Mouse (Mus musculus) midbrain, embryonic 11.5 days (tissue): ENCODE measurements around the gene Slc6a2. TPM values are rescaled to one million over a fixed set of nuclear protein-coding genes. Genes with fewer than 3 reads are reported as not detected.

ENCODE experiments used
- ATAC-seq: fragments of 200-750 bp; cut with Nextera tagmentation; 2 replicates; pipeline ENCODE4 v1.8.0; 2017; ENCODE audit warnings: moderate TSS enrichment, moderate library complexity; ENCODE audit not compliant: low FRiP score
- DNase-seq: peaks from one replicate; pipeline ENCODE4 v3.0.0; 2015; ENCODE audit warnings: low spot score; ENCODE audit errors: missing footprints
- H3K27ac ChIP-seq: fragments of 300-500 bp; sonication (generic); 2 replicates; pipeline ENCODE4 v1.5.1; 2014; ENCODE audit warnings: low read depth, low read length
- H3K27me3 ChIP-seq: fragments of 300-500 bp; sonication (generic); 2 replicates; pipeline ENCODE4 v1.6.1; 2014; ENCODE audit warnings: mild to moderate bottlenecking, low read length, moderate library complexity, mixed read lengths; ENCODE audit not compliant: control insufficient read depth, insufficient read depth
- H3K36me3 ChIP-seq: fragments of 300-500 bp; sonication (generic); 2 replicates; pipeline ENCODE4 v1.6.1; 2014; ENCODE audit warnings: mild to moderate bottlenecking, low read length, moderate library complexity, mixed read lengths; ENCODE audit not compliant: control insufficient read depth, insufficient read depth
- H3K4me1 ChIP-seq: fragments of 300-500 bp; sonication (generic); 2 replicates; pipeline ENCODE4 v1.6.1; 2014; ENCODE audit warnings: low read length; ENCODE audit not compliant: control insufficient read depth, insufficient read depth
- H3K4me2 ChIP-seq: fragments of 300-500 bp; sonication (generic); 2 replicates; pipeline ENCODE4 v1.6.1; 2014; ENCODE audit warnings: mild to moderate bottlenecking, moderate library complexity
- H3K4me3 ChIP-seq: fragments of 300-500 bp; sonication (generic); 2 replicates; pipeline ENCODE4 v1.5.1; 2014; ENCODE audit warnings: low read depth, low read length
- H3K9ac ChIP-seq: fragments of 300-500 bp; sonication (generic); 2 replicates; pipeline ENCODE4 v1.6.1; 2014; ENCODE audit warnings: low read length
- H3K9me3 ChIP-seq: fragments of 300-500 bp; sonication (generic); 2 replicates; pipeline ENCODE4 v1.6.1; 2016; ENCODE audit warnings: low read length; ENCODE audit not compliant: control insufficient read depth
- WGBS: fragments of 180-500 bp; shearing (Covaris S2); extraction: QIAGEN DNeasy Blood & Tissue Kit; methylation state at CpG from one replicate; pipeline ENCODE4 v1.1.7; 2014; 5-methylcytosine and 5-hydroxymethylcytosine counted together
- microRNA-seq: library from miRNA; unstranded; fragments of <30 nt; microRNA quantifications from one replicate; pipeline ENCODE4, GENCODE M21; 2017
- polyA plus RNA-seq: library from polyadenylated mRNA; unstranded; fragments of >200 nt; fragmentation: Nextera tagmentation; extraction: Ambion mirVana; gene quantifications from 2 replicates; pipeline ENCODE4 v1.2.1, GENCODE M21; 2014

Slc6a2 gene
- polyA plus RNA-seq, 1 experiment from 2014 or later = not detected

DNA sequence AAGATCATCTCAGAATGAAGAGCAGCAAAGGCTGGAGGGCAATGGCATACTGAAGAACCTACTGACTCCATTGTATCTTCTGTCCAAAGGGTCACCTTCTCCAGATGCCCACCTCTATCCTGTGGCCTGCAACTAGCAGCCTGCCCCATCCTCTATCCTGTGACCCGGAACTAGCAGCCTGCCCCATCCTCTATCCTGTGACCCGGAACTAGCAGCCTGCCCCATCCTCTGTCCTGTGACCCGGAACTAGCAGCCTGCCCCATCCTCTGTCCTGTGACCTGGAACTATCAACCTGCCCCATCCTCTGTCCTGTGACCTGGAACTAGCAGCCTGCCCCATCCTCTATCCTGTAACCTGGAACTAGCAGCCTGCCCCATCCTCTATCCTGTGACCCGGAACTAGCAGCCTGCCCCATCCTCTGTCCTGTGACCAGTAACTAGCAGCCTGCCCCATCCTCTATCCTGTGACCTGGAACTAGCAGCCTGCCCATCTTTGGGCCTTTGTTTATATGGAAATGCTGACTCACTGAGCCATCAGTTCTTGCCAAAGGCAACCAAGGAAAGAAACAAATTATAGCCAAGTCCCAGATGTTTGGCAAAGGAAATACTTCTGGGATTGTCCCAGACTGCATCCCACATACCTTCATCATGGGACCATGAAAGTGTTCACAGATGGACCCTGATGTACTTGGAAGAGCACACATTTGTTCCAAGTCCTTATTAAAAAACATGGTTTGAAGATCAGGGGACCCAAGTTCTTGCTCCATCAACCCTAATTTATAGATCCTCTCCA, 81.1 kb downstream of the Slc6a2 start:
- Histone ChIP-seq H3K9ac (no peak overlapping the region), H3K27ac (no peak overlapping the region), H3K4me2 (no peak overlapping the region), H3K4me3 (no peak overlapping the region), H3K4me1 (peaks cover 4% of the 10 kb centered on the region; the same call in 1 of the 2 replicates), H3K36me3 (no peaks in the 10 kb centered on the region), H3K9me3 (no peaks in the 10 kb centered on the region), H3K27me3 (no peaks in the 10 kb centered on the region)
- DNase-seq = no peak
- no peak for ATAC-seq
- WGBS = 85% methylated on average over 4 of the region's 4 CpGs

DNA sequence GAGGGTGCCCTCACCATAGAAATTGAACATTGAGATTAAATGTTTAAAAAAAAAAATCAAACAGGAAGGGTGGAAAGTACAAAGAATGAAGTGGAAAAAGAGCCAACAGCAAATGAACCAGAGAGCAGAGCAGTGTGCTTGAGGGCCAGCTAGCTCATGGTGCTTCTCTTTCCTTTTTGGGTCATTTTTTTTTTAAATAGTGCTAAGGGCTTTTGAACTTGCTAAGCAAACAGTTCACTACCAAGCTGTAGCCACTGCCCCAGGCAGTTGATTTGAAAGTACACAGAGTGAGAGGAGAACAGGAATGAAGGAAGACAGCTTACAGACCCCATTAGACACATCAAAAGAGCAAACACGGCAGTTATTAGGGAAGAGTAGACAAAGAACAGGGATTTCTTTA, 83.2 kb downstream of the Slc6a2 start:
- Histone ChIP-seq H3K4me2 (no peak overlapping the region), H3K36me3 (no peaks in the 10 kb centered on the region), H3K9me3 (no peaks in the 10 kb centered on the region), H3K27me3 (no peaks in the 10 kb centered on the region), H3K4me1 (peaks cover 4% of the 10 kb centered on the region; the same call in 1 of the 2 replicates), H3K27ac (no peak overlapping the region), H3K9ac (no peak overlapping the region), H3K4me3 (no peak overlapping the region)
- WGBS = 55% methylated on average over 1 of the region's 1 CpGs
- DNase-seq (no peak), ATAC-seq (no peak)

- H3K4me3 ChIP-seq = no peak within 1 kb of the TSS
- no peaks in the 10 kb centered on the region for H3K27me3 ChIP-seq
- H3K4me1 ChIP-seq = no peaks in the 10 kb centered on the region
- DNase-seq (no peak), ATAC-seq (no peak)
- no peaks in the 10 kb centered on the region for H3K9me3 ChIP-seq
- no peak within 1 kb of the TSS for H3K4me2 ChIP-seq
- no peak within 1 kb of the TSS for H3K9ac ChIP-seq
- WGBS = 83% methylated on average over 3 of the region's 3 CpGs
- H3K36me3 ChIP-seq = no peaks in the 10 kb centered on the region
- H3K27ac ChIP-seq = no peak within 1 kb of the TSS
These were observed 88.2 kb downstream of the Slc6a2 start, which contains the start of gene Ces1a for GRCm38 (mm10) chr8:93048092-93048491. Ces1a (minus strand) TSS chr8:93048192.

- no peak overlapping the region for H3K9ac ChIP-seq
- no peak overlapping the region for H3K4me2 ChIP-seq
- WGBS = 69% methylated on average over 4 of the region's 4 CpGs
- ATAC-seq (no peak), DNase-seq (no peak)
- H3K36me3 ChIP-seq = no peaks in the 10 kb centered on the region
- no peaks in the 10 kb centered on the region for H3K9me3 ChIP-seq
- no peak overlapping the region for H3K27ac ChIP-seq
- H3K27me3 ChIP-seq = no peaks in the 10 kb centered on the region
- H3K4me1 ChIP-seq = no peaks in the 10 kb centered on the region
- no peak overlapping the region for H3K4me3 ChIP-seq
These were observed 88.9 kb downstream of the Slc6a2 start for GRCm38 (mm10) chr8:93048510-93049416.

Small RNA genes within 50 kb of the gene (microRNA-seq; reads per million reads assigned to microRNA genes)
- not detected for gene Gm22151

Other genes with a start within 250 kb of the Slc6a2 start
- gene Mmp2, start 132.8 kb upstream of the Slc6a2 start, polyA plus RNA-seq = 51.3 and 62.1 TPM in 2 replicates
- gene Lpcat2, start 104.7 kb upstream of the Slc6a2 start, polyA plus RNA-seq = 2.7 and 2.8 TPM in 2 replicates
- 0.18 TPM in 1 of 2 replicates, not detected in the other for gene Capns2, start 58.7 kb upstream of the Slc6a2 start, polyA plus RNA-seq
- gene Ces1a, start 88.1 kb downstream of the Slc6a2 start, polyA plus RNA-seq = not detected in 2 replicates
- gene Ces1b, start 119.9 kb downstream of the Slc6a2 start, polyA plus RNA-seq = not detected in 2 replicates
- gene Ces1c, start 171.2 kb downstream of the Slc6a2 start, polyA plus RNA-seq = not detected in 2 replicates
- gene Ces1d, start 237.8 kb downstream of the Slc6a2 start, polyA plus RNA-seq = 0.32 TPM in 1 of 2 replicates, not detected in the other